Mouse (Mus musculus) lung, postnatal 36 days (tissue): ENCODE data around the gene Actr2.
"Not testable (repeated sequence)": the region's sequence is repeated elsewhere in the genome, so short reads cannot be mapped to it uniquely, and the experiment has no call there.

Experiments used
- DNase-seq: peaks from one replicate; pipeline ENCODE4 v3.0.0; 2022; ENCODE audit warnings: mixed read lengths

Gene Actr2

DNA sequence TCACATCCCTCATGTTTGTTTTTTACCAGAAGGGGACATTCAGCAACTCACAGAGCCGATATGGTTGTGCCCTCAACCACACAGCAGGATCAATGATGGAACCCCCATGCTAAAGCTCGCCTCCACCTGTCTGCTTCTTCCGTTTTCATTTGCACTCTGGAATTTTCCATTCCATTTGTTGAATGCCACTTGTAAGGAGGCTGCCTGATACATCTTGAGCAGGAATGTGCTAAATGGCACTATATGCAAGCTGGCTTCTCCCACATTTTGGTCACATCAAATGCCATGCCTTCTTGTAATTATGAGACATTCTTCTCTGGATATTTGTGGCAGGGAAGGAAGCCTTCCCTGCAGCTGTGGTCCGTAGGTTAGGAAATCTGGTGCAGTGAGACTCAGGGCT lies 70.6 kb downstream of the Actr2 start:
- DNase-seq: no peak

DNA sequence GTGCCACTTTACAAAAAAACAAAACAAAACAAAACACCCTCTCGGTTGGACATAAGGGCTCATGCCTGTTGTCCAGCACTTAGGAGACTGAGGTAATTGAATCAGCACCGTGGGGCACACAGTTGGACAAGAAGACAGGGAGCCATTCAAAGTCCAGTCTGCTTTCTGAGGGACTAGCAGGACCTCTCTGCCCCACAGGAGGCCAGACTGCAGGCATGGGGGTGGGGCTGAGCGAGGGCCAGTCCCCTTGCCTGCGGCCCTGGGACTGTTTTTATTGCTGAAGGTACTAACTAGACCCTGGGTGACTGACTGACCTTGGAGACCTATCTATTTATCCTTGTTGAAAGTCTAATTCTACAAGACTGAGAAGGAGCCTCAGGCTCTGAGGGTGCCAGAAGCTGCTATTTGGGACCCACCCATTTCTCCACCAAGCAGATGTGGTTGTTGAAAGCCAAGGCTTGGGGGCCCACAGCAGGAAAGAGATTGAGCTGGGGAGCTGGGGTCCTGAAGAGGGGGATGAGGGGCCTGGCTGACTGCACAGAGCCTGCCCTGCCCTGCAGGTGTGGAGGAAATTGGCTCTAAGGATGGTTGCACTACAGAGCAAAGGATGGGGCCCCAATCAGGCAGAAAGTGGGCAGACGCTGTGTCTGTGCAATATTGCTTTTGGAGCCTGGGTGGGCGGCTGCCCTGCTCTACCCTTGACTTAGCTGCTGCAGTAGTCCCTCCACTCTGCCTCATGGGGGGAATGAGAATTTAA lies 71.4 kb downstream of the Actr2 start:
- no peak for DNase-seq

DNA sequence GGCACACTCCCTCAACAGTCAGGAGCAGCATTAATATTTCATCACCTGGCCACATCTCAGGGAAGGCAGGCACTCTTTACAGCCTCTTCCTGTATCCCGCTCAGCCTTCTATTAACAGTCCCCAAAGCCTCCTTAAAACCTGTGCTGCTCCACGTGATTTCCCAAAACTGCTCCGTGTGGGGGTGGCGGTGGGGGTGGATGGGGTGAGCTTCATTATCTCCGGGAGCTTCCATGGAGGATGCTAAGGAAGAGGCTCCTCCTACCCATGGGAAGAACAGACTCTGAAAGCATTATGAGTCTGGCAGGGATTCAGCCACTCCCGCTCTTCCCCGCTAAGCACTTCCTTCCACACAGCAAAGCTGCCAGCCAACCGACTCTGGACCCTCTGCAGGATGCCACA lies 74.0 kb downstream of the Actr2 start:
- DNase-seq: no peak

DNA sequence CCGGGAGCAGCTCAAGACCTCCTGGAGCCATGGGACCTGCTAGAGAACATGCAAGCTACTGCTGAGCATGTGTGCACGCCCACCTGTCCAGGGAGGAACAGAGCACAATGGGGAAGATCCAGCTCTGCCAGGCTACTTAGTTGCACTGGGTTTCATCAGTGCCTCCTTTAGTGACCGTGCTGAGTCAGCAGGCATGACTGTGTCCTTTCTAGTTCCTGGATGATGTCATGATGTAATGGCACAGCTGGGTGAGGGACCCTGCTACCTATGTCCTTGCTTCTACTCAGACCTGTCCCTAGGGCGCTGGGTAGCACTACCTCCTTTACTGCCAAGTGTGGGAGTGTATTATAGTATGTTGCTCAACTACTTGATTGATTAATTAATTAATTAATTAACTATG lies 75.0 kb downstream of the Actr2 start:
- DNase-seq: no peak

DNA sequence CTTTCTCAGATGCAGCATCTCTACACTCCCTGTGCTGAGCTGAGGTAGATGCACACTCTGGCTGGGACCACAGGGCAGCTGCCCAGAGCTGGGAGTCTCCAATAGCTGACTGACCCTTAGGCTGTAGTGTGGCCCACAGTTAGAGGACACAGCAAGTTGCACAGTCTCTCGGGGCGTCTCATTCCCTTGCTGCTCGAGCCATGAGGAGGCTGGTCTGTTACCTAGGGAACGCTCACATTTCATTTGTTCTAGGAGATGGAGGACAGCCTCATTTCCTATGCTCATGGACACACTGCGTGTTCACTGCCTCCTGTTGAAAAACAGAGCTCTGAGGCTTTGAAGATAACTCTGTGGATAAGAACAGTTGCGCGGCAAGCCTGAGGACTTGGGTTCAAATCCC lies 76.7 kb downstream of the Actr2 start:
- DNase-seq: no peak

DNA sequence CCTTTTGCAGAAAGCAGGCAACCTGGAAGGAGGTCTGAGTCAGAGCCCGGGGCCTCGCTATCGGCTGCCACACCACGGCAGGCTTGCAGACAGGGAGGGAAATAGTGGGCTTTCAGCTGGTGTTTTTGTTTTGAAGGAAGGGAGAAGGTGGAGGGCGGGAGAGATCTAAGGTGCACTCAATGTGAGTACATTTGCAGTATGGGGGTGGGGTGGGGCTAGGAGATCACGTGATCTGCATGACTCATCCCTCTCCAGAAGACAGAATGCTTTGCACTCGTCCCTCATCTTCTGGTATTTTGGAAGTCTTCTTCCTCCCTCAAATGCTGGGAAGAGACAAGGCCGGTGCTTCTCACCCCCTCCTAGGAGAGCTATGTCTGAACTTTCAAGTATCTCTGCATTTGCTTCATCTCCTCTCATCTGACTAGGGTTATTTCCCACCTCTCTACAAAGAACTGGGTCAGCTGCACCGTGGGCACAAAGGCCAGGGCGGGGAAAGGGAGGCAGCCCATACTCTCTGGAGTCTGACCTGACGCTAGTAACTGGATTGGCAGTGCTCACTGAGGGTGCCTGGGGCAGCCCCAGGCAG lies 77.3 kb downstream of the Actr2 start:
- peak; percentile 15 for DNase-seq

DNA sequence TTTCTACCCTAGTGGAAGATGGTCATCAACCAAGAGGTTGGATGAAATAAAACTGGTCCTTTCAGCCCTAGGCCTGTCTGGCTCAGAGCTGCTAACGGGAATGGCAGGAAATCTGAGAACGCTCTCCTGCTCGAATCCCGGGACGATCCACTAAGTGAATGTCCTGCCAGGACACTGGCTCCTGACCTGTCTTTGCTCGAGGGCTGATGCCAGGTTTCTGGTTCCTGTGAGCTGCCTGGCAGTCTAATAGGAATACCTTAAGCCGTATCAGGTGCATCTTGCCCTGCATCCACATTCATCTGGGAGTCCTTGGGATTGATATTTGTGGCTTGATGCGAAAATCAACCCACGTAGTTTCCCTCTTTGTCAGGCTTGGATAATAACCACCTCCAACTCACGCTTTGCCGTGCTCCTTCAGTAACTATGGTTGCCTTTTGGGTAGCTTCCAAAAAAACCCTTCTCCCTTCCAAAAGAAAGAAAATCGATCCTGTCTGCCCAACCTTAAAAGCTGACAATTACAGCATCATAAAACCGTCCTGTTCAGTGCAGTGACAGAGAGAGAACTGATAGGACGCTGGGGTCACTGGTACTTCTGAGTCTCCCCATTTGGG lies 78.3 kb downstream of the Actr2 start:
- no peak for DNase-seq

DNA sequence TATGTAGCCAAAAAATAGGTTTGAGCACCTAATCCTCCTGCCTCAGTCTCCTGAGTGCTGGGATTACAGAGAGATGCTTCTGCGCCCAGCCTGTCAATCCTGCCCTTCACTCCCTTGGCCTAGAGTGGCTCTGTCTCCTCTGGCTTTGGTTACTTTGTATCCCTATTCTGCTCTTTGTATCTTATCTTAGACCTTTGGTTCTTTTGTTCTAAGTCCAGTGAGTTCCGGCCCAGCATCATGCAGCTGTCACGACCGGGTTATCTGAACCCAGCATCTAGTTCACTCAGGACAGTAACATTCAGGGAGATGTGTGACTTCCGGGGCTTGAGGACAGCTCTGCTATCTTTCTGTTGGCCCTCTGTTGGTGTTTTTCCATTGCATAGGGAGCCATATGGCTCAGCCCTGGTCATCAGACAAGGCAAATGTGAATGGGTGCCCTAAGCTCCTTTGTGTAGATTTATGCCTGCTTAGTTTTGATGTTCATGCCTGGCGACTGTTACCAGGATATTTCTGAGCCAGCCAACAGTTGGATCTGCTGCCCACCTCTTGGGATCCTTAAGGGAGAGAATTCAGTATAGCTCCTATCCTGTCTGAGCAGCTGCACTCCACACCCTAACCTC lies 79.1 kb downstream of the Actr2 start:
- DNase-seq: no peak

DNA sequence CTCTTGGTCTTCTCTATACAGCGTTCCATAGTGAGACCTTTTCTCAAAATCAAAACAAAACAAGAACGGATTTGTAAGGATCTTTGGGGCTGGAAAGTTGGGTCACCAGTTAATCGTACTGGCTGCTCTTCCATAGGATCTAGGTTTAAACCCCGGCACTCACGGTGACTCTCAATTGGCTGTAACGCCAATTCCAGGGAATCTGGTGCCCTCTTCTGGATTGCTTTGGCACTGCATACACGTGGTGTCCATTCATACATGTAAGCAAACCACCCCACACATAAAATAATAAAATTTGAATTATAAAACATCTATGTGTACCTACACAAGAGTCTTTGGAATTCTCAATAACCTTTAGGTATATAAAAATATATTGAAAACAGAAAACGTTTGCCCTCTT lies 81.2 kb downstream of the Actr2 start:
- peak; percentile 58 for DNase-seq

DNA sequence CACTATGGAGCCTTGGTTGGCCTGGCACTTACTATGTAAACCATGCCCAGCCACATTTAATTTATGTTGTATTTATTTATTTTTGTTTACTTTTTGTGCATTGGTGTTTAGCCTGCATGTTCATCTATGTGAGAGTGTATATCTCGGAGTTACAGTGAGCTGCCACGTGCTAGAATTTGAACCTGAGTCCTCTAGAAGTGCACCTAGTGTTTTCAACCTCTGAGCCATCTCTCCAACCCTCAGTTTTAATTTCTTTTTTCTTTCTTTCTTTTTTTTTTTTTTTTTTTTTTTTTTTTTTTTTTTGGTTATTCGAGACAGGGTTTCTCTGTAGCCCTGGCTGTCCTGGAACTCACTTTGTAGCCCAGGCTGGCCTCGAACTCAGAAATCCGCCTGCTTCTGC lies 81.7 kb downstream of the Actr2 start:
- DNase-seq: not testable (repeated sequence)

DNA sequence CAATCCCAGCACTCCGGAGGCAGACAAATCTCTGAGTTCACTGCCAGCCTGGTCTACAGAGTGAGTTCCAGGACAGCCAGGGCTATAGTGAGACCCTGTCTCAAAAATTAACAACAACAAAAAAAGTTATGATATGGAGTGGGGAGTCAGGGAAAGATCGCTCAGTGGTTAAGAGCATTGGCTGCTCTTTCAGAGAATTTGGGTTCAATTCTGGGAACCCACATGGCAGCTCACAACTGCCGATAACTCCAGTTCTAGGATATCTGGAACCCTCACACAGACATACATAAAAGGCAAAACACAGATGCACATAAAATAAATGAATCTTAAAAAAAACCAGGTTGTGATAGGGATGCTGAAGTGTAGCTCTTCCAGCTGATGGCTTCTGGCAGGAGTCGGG lies 83.7 kb downstream of the Actr2 start:
- no peak for DNase-seq

DNA sequence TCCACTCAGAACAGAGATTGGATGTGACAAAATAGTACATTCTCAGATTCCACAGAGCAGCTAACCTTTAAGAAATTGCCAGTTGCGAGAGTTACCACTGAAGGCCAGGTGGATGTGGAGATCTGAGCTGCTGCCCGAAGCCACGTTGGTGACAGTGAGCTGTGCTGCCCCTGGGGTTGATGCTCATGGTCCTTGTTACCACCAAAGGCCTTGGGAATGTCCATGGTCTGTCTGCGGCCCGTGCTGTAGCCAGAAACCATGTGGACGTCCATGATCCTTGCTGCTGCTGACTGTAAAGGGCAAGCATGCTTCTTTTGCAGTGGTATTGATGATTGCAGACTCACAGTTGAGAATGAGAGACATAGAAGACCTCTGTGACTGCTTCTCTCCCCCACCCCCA lies 84.3 kb downstream of the Actr2 start:
- DNase-seq: no peak

DNA sequence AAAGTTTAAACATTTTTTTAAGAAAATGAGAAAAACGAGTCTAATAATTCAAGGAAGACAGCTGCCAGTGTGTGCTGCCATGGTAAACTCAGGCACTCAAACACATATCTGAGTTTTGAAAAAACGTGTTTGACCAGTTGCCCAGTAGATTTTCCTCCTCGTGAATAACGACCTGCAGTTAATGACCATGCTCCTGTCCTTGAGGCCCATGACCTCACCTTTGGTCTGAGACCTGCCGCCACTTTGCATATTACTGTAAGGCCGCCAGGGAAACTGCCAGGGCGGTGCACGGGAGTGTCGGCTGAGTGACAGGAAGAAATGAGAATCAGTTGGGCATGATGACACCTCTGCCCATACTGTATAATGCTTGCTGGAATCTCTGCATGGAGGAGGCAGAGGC lies 85.0 kb downstream of the Actr2 start:
- no peak for DNase-seq

DNA sequence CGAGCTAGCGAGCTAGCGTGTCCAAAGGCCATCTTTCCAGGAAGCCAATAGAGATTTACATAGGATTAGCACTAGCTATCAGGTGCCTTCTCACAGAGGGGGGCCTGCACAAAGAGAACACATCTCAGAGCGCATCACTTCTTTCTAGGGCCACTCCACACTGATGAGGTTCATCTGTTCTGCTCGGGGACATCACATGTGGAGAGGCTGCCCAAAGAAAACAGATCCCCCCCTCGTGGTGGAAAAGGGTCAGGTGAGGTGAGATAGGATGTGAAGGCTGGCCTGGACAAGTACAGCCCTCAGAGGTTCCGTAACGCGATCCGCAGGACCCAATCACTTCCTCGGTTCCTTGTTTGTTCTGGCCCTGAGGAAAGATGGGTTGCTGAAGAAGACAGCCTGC lies 86.8 kb downstream of the Actr2 start:
- DNase-seq: peak; percentile 32

DNA sequence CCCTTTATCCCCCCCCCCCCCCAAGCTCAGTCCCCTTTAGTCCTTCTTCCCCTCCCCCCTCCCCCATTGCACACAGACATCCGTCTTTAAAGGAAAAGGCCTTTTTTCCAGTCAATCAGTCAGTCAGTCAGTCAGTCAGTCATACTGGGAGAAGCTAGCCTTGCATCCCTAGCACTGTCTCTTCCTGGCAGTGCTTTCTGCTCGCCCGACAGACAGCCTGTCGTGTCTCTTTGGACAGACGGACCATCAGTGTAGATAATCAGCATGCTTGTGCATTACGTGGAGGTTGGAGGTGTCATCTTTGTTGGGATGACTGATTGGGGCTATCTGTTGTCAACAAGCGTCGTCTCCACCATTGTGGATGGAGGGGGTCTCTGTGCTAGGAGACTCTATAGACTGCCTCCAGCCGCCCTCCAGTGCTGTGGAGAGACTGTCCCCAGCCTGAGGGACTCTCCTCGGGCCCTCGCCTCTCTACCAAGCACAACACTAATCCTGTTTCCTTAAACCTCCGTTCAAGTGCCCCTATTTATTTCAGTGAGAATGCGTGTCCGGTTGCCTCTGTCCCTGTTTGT lies 89.7 kb downstream of the Actr2 start:
- DNase-seq: no peak

DNA sequence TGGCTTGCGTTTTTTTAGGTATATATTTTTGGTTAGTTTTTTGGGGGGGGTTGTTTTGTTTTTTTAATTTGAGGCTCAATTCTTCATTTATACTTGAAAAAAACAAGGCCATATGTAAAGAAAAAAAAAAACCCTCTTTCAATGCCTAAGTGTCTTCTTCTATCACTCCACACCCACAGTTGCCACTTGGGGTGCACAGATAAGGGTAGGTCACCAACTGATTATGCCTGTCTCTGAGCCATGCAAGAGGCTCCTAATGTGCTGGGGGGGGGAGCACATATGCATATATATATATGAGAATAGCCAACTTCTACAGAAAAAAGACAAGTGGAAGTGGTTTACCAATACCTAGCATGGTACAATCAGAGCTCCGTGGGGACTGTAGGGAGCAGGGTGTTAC lies 90.3 kb downstream of the Actr2 start:
- DNase-seq: no peak

DNA sequence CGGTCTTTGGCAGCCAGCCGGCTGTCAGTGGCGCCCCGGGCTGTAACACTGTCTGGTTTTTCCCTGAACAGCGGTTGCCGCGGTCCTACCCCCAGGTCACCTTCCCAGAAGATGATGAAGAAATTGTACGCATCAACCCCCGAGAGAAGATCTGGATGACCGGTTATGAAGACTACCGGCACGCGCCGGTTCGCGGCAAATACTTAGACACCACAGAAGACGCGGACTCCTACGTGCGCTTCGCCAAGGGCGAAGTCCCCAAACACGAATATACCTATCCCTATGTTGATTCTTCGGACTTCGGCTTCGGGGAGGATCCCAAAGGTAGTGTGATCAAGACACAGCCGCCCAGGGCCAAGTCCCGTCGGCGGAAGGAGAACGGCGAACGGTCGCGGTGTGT lies 92.0 kb downstream of the Actr2 start:
- DNase-seq: no peak

DNA sequence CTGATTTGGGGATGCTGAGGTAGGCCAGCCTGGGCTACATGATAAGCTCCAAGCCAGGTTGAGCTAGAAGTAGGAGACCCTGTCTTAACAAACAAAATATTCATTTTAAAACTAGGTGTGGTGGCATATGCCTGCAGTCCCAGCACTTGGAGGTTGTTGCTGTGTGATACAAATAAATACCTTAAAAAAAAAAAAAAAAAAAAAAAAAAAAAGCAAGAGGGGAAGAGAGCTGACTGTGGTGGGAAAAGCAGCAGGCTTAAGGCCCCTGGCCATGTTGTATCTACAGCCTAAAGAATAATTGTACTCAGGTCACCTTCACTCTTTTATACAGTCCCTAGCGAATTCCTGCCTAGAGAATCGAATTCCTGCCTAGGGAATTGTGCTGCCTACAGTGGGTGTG lies 93.8 kb downstream of the Actr2 start:
- DNase-seq: no peak

DNA sequence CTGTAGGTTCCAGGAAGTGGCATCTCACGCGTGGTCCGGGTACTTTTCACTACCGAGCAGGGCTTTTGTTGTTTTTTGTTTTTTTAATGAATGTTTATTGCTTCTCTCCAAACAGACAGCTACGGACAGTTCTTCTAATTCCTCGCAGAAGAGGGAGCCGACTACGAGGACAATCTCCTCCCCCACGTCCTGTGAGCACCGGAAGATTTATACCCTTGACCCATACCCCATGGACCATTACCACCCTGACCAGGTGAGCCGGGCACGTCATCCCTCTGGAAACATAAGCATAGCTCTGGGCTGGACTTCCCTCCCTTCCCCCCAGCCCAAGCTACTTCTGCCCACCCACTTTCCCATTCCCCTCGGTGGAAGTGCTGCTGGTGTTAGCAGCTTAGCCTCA lies 94.8 kb downstream of the Actr2 start:
- DNase-seq: no peak

DNA sequence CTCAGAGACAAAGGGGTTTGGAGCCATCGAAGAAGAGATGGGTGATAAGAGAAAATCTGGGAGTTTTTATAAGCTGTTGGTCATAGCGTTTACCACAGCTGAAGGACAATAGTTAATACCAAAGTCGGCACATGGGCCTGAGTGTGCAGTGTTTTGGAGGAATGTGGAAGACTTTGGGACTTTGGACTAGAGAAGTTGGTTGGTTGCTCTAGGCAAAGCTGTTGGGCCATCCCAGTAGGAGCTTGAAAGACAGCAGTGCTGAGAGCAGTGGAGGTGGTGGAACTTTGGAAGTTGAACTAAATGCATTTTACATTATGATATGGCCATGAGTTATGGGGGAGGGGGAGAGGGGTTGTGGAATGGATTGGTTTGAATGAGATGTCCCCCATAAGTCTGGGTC lies 99.3 kb downstream of the Actr2 start:
- DNase-seq: no peak
